Mouse (Mus musculus) heart, embryonic 14.5 days (tissue): Measurements from ENCODE around the gene Ttc9b. TPM values are rescaled to one million over a fixed set of nuclear protein-coding genes. Genes with fewer than 3 reads are reported as not detected.

ENCODE experiments used
- ATAC-seq: fragments of 200-750 bp; cut with Nextera tagmentation; 2 replicates; pipeline ENCODE4 v1.8.0; 2017; ENCODE audit warnings: low read depth, moderate TSS enrichment; ENCODE audit not compliant: insufficient number of reproducible peaks, insufficient read depth, low FRiP score
- H3K27ac ChIP-seq, 2 experiments: fragments of 200-500 bp in 1 of 2; fragments of 300-500 bp in 1 of 2; sonication (generic) in 1 of 2; replicated peaks in 1 of 2; 2 replicates each; pipeline ENCODE4 v1.5.1; 2012 to 2014; ENCODE audit warnings: low read depth in 2 of 2, low read length in 2 of 2, control low read depth in 1 of 2, mild to moderate bottlenecking in 1 of 2, mixed read lengths in 1 of 2; ENCODE audit not compliant: control insufficient read depth in 1 of 2, insufficient read depth in 1 of 2
- H3K27me3 ChIP-seq: fragments of 300-500 bp; sonication (generic); 2 replicates; pipeline ENCODE4 v1.6.1; 2014; ENCODE audit warnings: mild to moderate bottlenecking, low read length, control low read depth; ENCODE audit not compliant: control insufficient read depth, insufficient read depth
- H3K36me3 ChIP-seq: fragments of 300-500 bp; sonication (generic); 2 replicates; pipeline ENCODE4 v1.6.1; 2014; ENCODE audit warnings: mild to moderate bottlenecking, control low read depth, low read length, mixed read lengths; ENCODE audit not compliant: control insufficient read depth, insufficient read depth
- H3K4me1 ChIP-seq, 2 experiments: fragments of 200-500 bp in 1 of 2; fragments of 300-500 bp in 1 of 2; sonication (generic) in 1 of 2; 2 replicates each; pipeline ENCODE4 v1.6.1; 2012 to 2014; ENCODE audit warnings: low read length in 2 of 2, control low read depth in 1 of 2, mixed read lengths in 1 of 2; ENCODE audit not compliant: control insufficient read depth in 2 of 2, insufficient read depth in 2 of 2
- H3K4me2 ChIP-seq: fragments of 300-500 bp; sonication (generic); 2 replicates; pipeline ENCODE4 v1.6.1; 2014; ENCODE audit warnings: mild to moderate bottlenecking, low read length
- H3K4me3 ChIP-seq, 2 experiments: fragments of 200-500 bp in 1 of 2; fragments of 300-500 bp in 1 of 2; sonication (generic) in 1 of 2; 2 replicates each; pipeline ENCODE4 v1.5.1; 2012 to 2014; ENCODE audit warnings: low read length in 2 of 2, mild to moderate bottlenecking in 2 of 2, control low read depth in 1 of 2, low read depth in 1 of 2, moderate library complexity in 1 of 2; ENCODE audit not compliant: control insufficient read depth in 1 of 2, insufficient read depth in 1 of 2
- H3K9ac ChIP-seq: fragments of 300-500 bp; sonication (generic); 2 replicates; pipeline ENCODE4 v1.6.1; 2014; ENCODE audit warnings: mild to moderate bottlenecking, low read length
- H3K9me3 ChIP-seq: fragments of 300-500 bp; sonication (generic); 2 replicates; pipeline ENCODE4 v1.6.1; 2016; ENCODE audit warnings: low read length, control low read depth; ENCODE audit not compliant: control insufficient read depth
- WGBS: fragments of 180-500 bp; shearing (Covaris S2); extraction: QIAGEN DNeasy Blood & Tissue Kit; methylation state at CpG from one replicate; pipeline ENCODE4 v1.1.7; 2014; 5-methylcytosine and 5-hydroxymethylcytosine counted together
- polyA plus RNA-seq: library from polyadenylated mRNA; unstranded; fragments of >200 nt; fragmentation: Nextera tagmentation; extraction: Ambion mirVana; gene quantifications from 2 replicates; pipeline ENCODE4 v1.2.1, GENCODE M21; 2014

Ttc9b gene
- polyA plus RNA-seq, 1 experiment from 2014 or later = 0.32 TPM

- Histone ChIP-seq H3K4me1 (peaks cover 0 to 4% of the 10 kb centered on the region in 2 experiments; a peak in 1 of 4 replicates), H3K4me3 (no peak overlapping the region), H3K4me2 (no peak overlapping the region), H3K9ac (no peak overlapping the region), H3K27me3 (peaks cover 83% of the 10 kb centered on the region), H3K9me3 (no peaks in the 10 kb centered on the region), H3K27ac (no peak overlapping the region), H3K36me3 (peaks cover 14% of the 10 kb centered on the region)
- no peak for ATAC-seq
- WGBS = 91% methylated on average over 16 of the region's 16 CpGs
Measured at GRCm38 (mm10) chr7:27656600-27656999, 2.9 kb downstream of the Ttc9b start.

DNA sequence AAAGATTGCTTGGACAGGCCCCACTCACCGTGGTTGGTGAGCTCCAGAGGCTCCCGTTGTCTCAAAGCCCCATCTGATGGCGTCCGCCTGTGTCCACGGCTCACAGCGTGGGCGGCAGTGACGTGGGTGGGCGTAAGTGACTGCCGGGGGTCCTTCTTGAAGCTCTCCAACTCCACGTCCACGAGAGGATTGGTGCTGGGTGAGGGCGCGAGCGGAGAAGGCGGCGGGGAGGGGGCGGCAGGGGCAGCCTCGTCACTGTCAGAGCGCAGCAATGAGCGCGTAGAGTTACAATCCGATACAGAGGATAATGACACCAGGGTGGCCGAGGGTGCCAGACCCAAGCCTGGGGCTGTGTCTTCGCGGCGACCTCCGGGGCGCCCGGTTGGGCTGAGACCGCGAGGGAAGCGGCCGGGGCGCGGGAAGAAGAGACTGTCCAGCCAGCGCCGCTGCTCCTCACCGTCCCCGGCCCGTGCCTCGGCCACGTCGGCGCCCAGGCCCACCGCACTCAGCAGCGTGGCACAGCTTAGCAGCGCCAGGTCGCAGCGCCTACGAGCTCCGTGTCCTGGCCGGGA is 4.2 kb downstream of the Ttc9b start:
- Histone ChIP-seq H3K4me2 (no peak overlapping the region), H3K36me3 (peaks cover 14% of the 10 kb centered on the region), H3K9ac (no peak overlapping the region), H3K4me3 (no peak overlapping the region), H3K4me1 (peaks cover 0 to 4% of the 10 kb centered on the region in 2 experiments; a peak in 1 of 4 replicates), H3K27me3 (peaks cover 72% of the 10 kb centered on the region), H3K9me3 (no peaks in the 10 kb centered on the region), H3K27ac (no peak overlapping the region)
- WGBS = 23% methylated on average over 53 of the region's 53 CpGs
- ATAC-seq = no peak

DNA sequence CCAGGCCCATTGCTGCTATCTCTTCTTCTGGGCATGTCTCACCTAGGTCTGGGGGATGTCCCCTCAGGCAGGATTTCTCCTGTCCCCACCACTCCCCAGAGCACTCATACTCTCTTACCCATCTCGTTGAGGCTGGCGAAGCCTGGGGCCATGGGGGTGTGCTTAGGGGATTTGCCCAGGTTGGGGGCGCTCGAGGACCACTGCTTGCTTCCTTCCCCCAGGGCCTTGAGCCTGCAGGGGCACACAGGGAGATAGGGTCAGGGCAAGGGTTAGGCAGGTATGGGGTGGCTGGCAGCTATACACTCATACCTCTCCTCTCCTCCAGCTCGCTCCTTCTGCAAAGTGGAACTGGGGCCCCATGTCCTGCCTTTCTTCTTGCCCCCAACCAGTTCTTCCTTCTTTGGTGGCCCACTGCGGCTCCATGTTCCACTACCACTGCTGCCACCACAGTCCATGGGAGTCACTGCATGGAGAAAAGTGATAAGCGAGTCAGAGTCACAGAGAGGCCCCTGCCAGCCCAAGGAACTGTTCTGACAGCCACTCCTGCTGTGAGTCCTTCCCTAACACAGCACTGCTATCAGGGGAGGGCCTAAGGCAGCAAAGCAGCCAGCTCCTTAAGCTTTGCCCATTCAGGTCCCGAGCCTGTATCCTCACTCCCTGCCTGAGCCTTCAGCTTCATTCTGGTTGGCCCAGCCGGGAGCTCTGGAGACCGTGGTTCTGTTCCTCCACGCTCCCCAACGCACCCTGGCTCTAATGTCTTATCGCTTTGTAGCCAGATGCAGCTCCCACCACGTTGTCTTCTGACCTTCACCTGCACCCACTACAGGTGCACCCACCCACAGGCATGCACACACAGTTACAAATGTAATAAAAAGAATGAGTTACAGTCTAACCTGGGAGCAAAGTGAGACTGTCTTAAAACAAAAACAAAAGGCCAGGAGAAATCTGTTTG is 5.3 kb downstream of the Ttc9b start:
- Histone ChIP-seq H3K9ac (no peak overlapping the region), H3K36me3 (peaks cover 14% of the 10 kb centered on the region), H3K27ac (no peak overlapping the region), H3K9me3 (no peaks in the 10 kb centered on the region), H3K4me3 (no peak overlapping the region), H3K27me3 (peaks cover 65% of the 10 kb centered on the region), H3K4me1 (peaks cover 0 to 2% of the 10 kb centered on the region in 2 experiments; a peak in 1 of 4 replicates), H3K4me2 (no peak overlapping the region)
- 46% methylated on average over 14 of the region's 14 CpGs for WGBS
- ATAC-seq = no peak

GRCm38 (mm10) chr7:27662038-27662437 is 8.3 kb downstream of the Ttc9b start:
- no peak overlapping the region for H3K4me3 ChIP-seq
- peaks cover 14% of the 10 kb centered on the region for H3K36me3 ChIP-seq
- H3K27me3 ChIP-seq = peaks cover 35% of the 10 kb centered on the region
- ATAC-seq = no peak
- H3K4me2 ChIP-seq = no peak overlapping the region
- no peaks in the 10 kb centered on the region for H3K4me1 ChIP-seq
- 75% methylated on average over 4 of the region's 4 CpGs for WGBS
- H3K9me3 ChIP-seq = no peaks in the 10 kb centered on the region
- H3K27ac ChIP-seq = no peak overlapping the region
- H3K9ac ChIP-seq = no peak overlapping the region

GRCm38 (mm10) chr7:27673064-27673574 is 19.4 kb downstream of the Ttc9b start:
- Histone ChIP-seq H3K27ac (no peak overlapping the region), H3K36me3 (peaks cover 14% of the 10 kb centered on the region; the same call in 1 of the 2 replicates), H3K4me2 (peak overlapping the region; percentile 100), H3K9me3 (no peaks in the 10 kb centered on the region), H3K4me1 (peaks cover 11 to 14% of the 10 kb centered on the region in 2 experiments; a peak in 3 of 4 replicates), H3K9ac (peak overlapping the region; percentile 87), H3K4me3 (peak overlapping the region; percentile 82 to 86), H3K27me3 (no peaks in the 10 kb centered on the region)
- 60% methylated on average over 9 of the region's 9 CpGs for WGBS
- ATAC-seq = no peak

DNA sequence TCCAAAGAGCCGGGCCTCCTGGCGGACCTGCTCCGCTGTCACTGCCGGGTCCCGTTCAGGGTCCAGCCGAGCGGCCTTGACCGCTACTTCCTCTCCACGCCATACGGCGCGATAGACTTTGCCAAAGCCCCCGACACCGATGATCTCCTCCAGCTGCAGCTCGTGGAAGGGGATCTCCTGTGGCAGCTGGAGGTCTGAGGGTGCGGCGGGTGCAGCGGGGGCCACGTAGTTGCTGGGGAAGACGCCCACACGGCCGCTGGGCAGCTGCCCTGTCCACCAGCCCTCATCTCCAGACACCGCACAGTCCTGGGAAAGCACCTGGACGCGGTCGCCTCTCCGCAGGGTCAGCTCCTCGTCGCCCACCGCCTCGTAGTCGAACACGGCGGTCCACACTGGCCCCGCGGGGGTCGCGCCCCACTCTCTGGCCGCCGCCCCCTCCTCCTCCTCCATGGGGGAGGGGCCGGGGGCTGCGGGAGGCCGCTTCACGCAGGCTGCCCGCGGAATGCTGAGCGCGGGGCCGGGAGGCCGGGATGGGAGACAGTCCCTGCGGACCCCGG is 19.9 kb downstream of the Ttc9b start:
- peaks cover 11% of the 10 kb centered on the region; the same call in 1 of the 2 replicates for H3K36me3 ChIP-seq
- peak overlapping the region; percentile 100 for H3K4me2 ChIP-seq
- H3K4me1 ChIP-seq = peaks cover 11 to 14% of the 10 kb centered on the region in 2 experiments; a peak in 3 of 4 replicates
- H3K9ac ChIP-seq = peak overlapping the region; percentile 87
- H3K9me3 ChIP-seq = no peaks in the 10 kb centered on the region
- ATAC-seq = no peak
- WGBS = 3% methylated on average over 50 of the region's 52 CpGs
- no peaks in the 10 kb centered on the region for H3K27me3 ChIP-seq
- no peak overlapping the region; a peak in 1 of 4 replicates for H3K27ac ChIP-seq
- peak overlapping the region; percentile 82 to 86 for H3K4me3 ChIP-seq

- Histone ChIP-seq H3K9ac (peak overlapping the region; percentile 87), H3K27ac (peak overlapping the region in 1 of 2 experiments; percentile 87; a peak in 1 of 4 replicates), H3K27me3 (no peaks in the 10 kb centered on the region), H3K4me3 (peak overlapping the region; percentile 82 to 86), H3K36me3 (peaks cover 11% of the 10 kb centered on the region; the same call in 1 of the 2 replicates), H3K4me2 (peak overlapping the region; percentile 100), H3K9me3 (no peaks in the 10 kb centered on the region), H3K4me1 (peaks cover 11 to 14% of the 10 kb centered on the region in 2 experiments; a peak in 3 of 4 replicates)
- peak; percentile 73 for ATAC-seq
- 0% methylated on average over 36 of the region's 38 CpGs for WGBS
Measured at GRCm38 (mm10) chr7:27674195-27674521, 20.4 kb downstream of the Ttc9b start.
